Mouse (Mus musculus): ENCODE results near the gene Otulin. TPM values are rescaled to one million over a fixed set of nuclear protein-coding genes. Genes with fewer than 3 reads are reported as not detected.

The Otulin gene
- polyA plus RNA-seq, 1 experiment from 2014 or later = 30.1 TPM

DNA sequence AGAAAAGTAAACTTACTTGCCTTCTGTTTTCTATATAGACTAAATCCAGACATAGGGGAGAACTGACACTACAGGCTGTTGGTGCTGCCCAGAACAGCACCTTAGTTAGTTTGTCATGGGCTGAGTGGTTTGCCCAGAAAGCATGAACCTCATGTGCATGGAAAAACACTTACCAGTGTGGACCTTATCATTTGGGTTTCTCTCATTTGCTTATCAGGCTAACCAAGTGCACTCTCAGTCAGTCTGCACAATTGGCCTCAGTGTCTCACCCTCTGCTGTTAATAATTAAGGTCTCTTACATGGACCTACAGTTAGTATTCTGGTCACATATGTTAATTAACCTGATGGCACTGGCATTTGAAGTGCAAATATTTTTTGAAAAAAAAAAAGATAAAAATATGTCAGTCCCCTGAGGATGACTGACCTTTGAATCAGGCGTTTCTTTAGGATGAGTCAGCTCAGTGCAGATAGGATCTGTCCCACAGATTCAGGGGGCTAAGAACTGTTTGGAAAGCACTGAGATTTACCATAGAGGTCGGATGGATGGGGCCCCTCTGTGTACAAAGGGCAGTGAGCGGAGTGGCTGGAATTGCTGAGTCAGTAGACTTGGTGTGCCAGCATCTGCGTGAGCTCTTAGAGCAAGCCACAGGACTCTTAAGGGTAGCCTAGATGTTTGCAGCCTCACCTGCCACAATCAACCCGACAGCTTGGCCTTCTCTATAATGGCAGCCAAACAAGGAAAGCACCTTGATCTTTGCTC lies 124.2 kb downstream of the Otulin start:
- Histone ChIP-seq H3K27me3 (ENCODE audit: insufficient read depth, low read length) (no peaks in the 10 kb centered on the region), H3K27ac (ENCODE audit: low read length) (0 out of 2 replicates have a peak overlapping the region, but pooled peaks have one; percentile 42), H3K36me3 (ENCODE audit: insufficient read depth, low read length) (no peaks in the 10 kb centered on the region), H3K4me3 (ENCODE audit: low read length) (no peak overlapping the region), H3K9me3 (ENCODE audit: low read length) (no peaks in the 10 kb centered on the region), H3K9ac (replicated peaks; ENCODE audit: low read length) (no peak overlapping the region), H3K4me1 (ENCODE audit: insufficient read depth, low read length) (peaks cover 16% of the 10 kb centered on the region), H3K4me2 (replicated peaks; ENCODE audit: low read depth, low read length) (no peak overlapping the region)
- WGBS = 65% methylated on average over 5 of the region's 5 CpGs
- peak; percentile 67; the same call in 1 of the 2 replicates for ATAC-seq (ENCODE audit: low FRiP score, low TSS enrichment)

GRCm38 (mm10) chr15:27503801-27504730 lies 126.4 kb downstream of the Otulin start:
- no peak for ATAC-seq (ENCODE audit: low FRiP score, low TSS enrichment)

GRCm38 (mm10) chr15:27503221-27503620 lies 127.3 kb downstream of the Otulin start:
- Histone ChIP-seq H3K9ac (replicated peaks; ENCODE audit: low read length) (no peak overlapping the region), H3K4me2 (replicated peaks; ENCODE audit: low read depth, low read length) (no peak overlapping the region), H3K27ac (ENCODE audit: low read length) (no peak overlapping the region), H3K4me3 (ENCODE audit: low read length) (no peak overlapping the region), H3K36me3 (ENCODE audit: insufficient read depth, low read length) (no peaks in the 10 kb centered on the region), H3K4me1 (ENCODE audit: insufficient read depth, low read length) (peaks cover 16% of the 10 kb centered on the region), H3K9me3 (ENCODE audit: low read length) (no peaks in the 10 kb centered on the region), H3K27me3 (ENCODE audit: insufficient read depth, low read length) (no peaks in the 10 kb centered on the region)
- WGBS = 82% methylated on average over 9 of the region's 9 CpGs
- ATAC-seq (ENCODE audit: low FRiP score, low TSS enrichment) = no peak

More at GRCm38 (mm10) chr15:27503801-27504730, 126.4 kb downstream of the Otulin start:
- H3K4me3 ChIP-seq (ENCODE audit: low read length) = no peak overlapping the region
- H3K4me2 ChIP-seq (replicated peaks; ENCODE audit: low read depth, low read length) = no peak overlapping the region
- no peak overlapping the region for H3K9ac ChIP-seq (replicated peaks; ENCODE audit: low read length)
- H3K9me3 ChIP-seq (ENCODE audit: low read length) = no peaks in the 10 kb centered on the region
- peaks cover 16% of the 10 kb centered on the region for H3K4me1 ChIP-seq (ENCODE audit: insufficient read depth, low read length)
- 46% methylated on average over 20 of the region's 20 CpGs for WGBS
- no peaks in the 10 kb centered on the region for H3K27me3 ChIP-seq (ENCODE audit: insufficient read depth, low read length)
- no peak overlapping the region for H3K27ac ChIP-seq (ENCODE audit: low read length)
- H3K36me3 ChIP-seq (ENCODE audit: insufficient read depth, low read length) = no peaks in the 10 kb centered on the region

- no peak overlapping the region for H3K9ac ChIP-seq (replicated peaks; ENCODE audit: low read length)
- H3K27me3 ChIP-seq (ENCODE audit: insufficient read depth, low read length) = no peaks in the 10 kb centered on the region
- H3K9me3 ChIP-seq (ENCODE audit: low read length) = no peaks in the 10 kb centered on the region
- H3K4me2 ChIP-seq (replicated peaks; ENCODE audit: low read depth, low read length) = no peak overlapping the region
- H3K4me1 ChIP-seq (ENCODE audit: insufficient read depth, low read length) = peaks cover 16% of the 10 kb centered on the region
- H3K36me3 ChIP-seq (ENCODE audit: insufficient read depth, low read length) = no peaks in the 10 kb centered on the region
- no peak overlapping the region for H3K27ac ChIP-seq (ENCODE audit: low read length)
- 83% methylated on average over 13 of the region's 13 CpGs for WGBS
- no peak overlapping the region for H3K4me3 ChIP-seq (ENCODE audit: low read length)
- ATAC-seq (ENCODE audit: low FRiP score, low TSS enrichment) = 0 out of 2 replicates have a peak, but pooled peaks have one; percentile 44
Observed at GRCm38 (mm10) chr15:27502338-27502737, 128.2 kb downstream of the Otulin start.

- no peak overlapping the region for H3K4me3 ChIP-seq (ENCODE audit: low read length)
- no peaks in the 10 kb centered on the region for H3K9me3 ChIP-seq (ENCODE audit: low read length)
- H3K4me2 ChIP-seq (replicated peaks; ENCODE audit: low read depth, low read length) = no peak overlapping the region
- no peak overlapping the region for H3K27ac ChIP-seq (ENCODE audit: low read length)
- WGBS = 82% methylated on average over 15 of the region's 15 CpGs
- H3K9ac ChIP-seq (replicated peaks; ENCODE audit: low read length) = no peak overlapping the region
- peaks cover 19% of the 10 kb centered on the region for H3K4me1 ChIP-seq (ENCODE audit: insufficient read depth, low read length)
- ATAC-seq (ENCODE audit: low FRiP score, low TSS enrichment) = no peak
- H3K27me3 ChIP-seq (ENCODE audit: insufficient read depth, low read length) = no peaks in the 10 kb centered on the region
- H3K36me3 ChIP-seq (ENCODE audit: insufficient read depth, low read length) = no peaks in the 10 kb centered on the region
Observed at GRCm38 (mm10) chr15:27500390-27500789, 130.1 kb downstream of the Otulin start.

DNA sequence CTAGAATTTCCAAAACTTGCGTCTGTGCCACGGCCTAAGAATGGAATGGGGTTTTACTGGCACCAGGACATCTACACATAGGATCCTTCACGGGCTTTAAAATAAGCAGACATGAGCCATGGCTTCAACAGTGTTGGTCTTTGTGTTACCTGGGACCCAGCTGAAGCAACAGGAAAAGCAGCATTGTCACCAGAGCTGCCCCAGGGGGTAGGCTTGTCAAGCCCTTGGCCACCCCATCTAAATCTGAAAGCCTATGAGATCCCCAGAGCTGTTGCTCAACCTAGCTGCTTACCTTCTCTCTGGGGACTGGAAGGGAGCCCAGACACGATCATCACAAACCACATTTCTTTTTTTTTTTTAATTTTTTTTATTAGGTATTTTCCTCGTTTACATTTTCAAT lies 132.4 kb downstream of the Otulin start:
- Histone ChIP-seq H3K27me3 (ENCODE audit: insufficient read depth, low read length) (no peaks in the 10 kb centered on the region), H3K9ac (replicated peaks; ENCODE audit: low read length) (no peak overlapping the region), H3K27ac (ENCODE audit: low read length) (no peak overlapping the region), H3K4me2 (replicated peaks; ENCODE audit: low read depth, low read length) (no peak overlapping the region), H3K4me3 (ENCODE audit: low read length) (no peak overlapping the region), H3K4me1 (ENCODE audit: insufficient read depth, low read length) (peaks cover 12% of the 10 kb centered on the region), H3K36me3 (ENCODE audit: insufficient read depth, low read length) (no peaks in the 10 kb centered on the region), H3K9me3 (ENCODE audit: low read length) (no peaks in the 10 kb centered on the region)
- 81% methylated on average over 5 of the region's 5 CpGs for WGBS
- no peak for ATAC-seq (ENCODE audit: low FRiP score, low TSS enrichment)

GRCm38 (mm10) chr15:27497300-27497997 lies 133.0 kb downstream of the Otulin start:
- Histone ChIP-seq H3K27me3 (ENCODE audit: insufficient read depth, low read length) (no peaks in the 10 kb centered on the region), H3K4me2 (replicated peaks; ENCODE audit: low read depth, low read length) (no peak overlapping the region), H3K27ac (ENCODE audit: low read length) (no peak overlapping the region), H3K4me3 (ENCODE audit: low read length) (no peak overlapping the region), H3K9me3 (ENCODE audit: low read length) (no peaks in the 10 kb centered on the region), H3K9ac (replicated peaks; ENCODE audit: low read length) (no peak overlapping the region), H3K4me1 (ENCODE audit: insufficient read depth, low read length) (peaks cover 8% of the 10 kb centered on the region), H3K36me3 (ENCODE audit: insufficient read depth, low read length) (no peaks in the 10 kb centered on the region)
- ATAC-seq (ENCODE audit: low FRiP score, low TSS enrichment) = no peak
- WGBS = 85% methylated on average over 7 of the region's 7 CpGs

GRCm38 (mm10) chr15:27496596-27497299 lies 133.7 kb downstream of the Otulin start:
- no peak; the same call in 1 of the 2 replicates for ATAC-seq (ENCODE audit: low FRiP score, low TSS enrichment)
- no peaks in the 10 kb centered on the region for H3K9me3 ChIP-seq (ENCODE audit: low read length)

DNA sequence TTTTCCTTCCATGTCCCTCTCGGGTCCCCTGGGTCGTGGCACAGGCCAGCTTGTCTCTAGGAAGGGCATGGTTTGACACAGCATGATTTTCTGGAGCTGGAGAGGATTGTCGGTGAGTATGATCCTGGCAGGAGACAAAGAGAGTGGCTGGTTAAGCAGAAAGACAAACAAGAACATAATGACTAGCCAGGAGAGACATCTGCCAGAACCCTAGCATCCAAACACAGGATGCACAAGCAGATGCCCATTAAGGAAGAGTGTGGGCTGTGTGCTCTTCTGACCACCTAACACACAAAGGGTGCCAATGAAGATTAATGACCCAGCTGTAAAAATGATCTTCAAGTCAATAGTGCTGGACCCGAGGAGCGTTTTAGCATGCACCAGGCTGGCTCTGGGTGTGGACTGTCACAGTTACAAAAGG lies 134.5 kb downstream of the Otulin start:
- Histone ChIP-seq H3K9me3 (ENCODE audit: low read length) (no peaks in the 10 kb centered on the region), H3K27ac (ENCODE audit: low read length) (no peak overlapping the region), H3K4me2 (replicated peaks; ENCODE audit: low read depth, low read length) (no peak overlapping the region), H3K4me1 (ENCODE audit: insufficient read depth, low read length) (peaks cover 7% of the 10 kb centered on the region), H3K4me3 (ENCODE audit: low read length) (no peak overlapping the region), H3K36me3 (ENCODE audit: insufficient read depth, low read length) (no peaks in the 10 kb centered on the region), H3K9ac (replicated peaks; ENCODE audit: low read length) (0 out of 2 replicates have a peak overlapping the region, but pooled peaks have one; percentile 19), H3K27me3 (ENCODE audit: insufficient read depth, low read length) (no peaks in the 10 kb centered on the region)
- WGBS = 26% methylated on average over 5 of the region's 5 CpGs
- ATAC-seq (ENCODE audit: low FRiP score, low TSS enrichment) = no peak; the same call in 1 of the 2 replicates

More at GRCm38 (mm10) chr15:27496596-27497299, 133.7 kb downstream of the Otulin start:
- no peaks in the 10 kb centered on the region for H3K36me3 ChIP-seq (ENCODE audit: insufficient read depth, low read length)
- no peak overlapping the region for H3K27ac ChIP-seq (ENCODE audit: low read length)
- H3K4me2 ChIP-seq (replicated peaks; ENCODE audit: low read depth, low read length) = no peak overlapping the region
- no peak overlapping the region for H3K9ac ChIP-seq (replicated peaks; ENCODE audit: low read length)
- no peak overlapping the region for H3K4me3 ChIP-seq (ENCODE audit: low read length)
- 88% methylated on average over 11 of the region's 11 CpGs for WGBS
- H3K27me3 ChIP-seq (ENCODE audit: insufficient read depth, low read length) = no peaks in the 10 kb centered on the region
- H3K4me1 ChIP-seq (ENCODE audit: insufficient read depth, low read length) = peaks cover 7% of the 10 kb centered on the region

Measured in kidney, embryonic 16.5 days (tissue).